Mouse (Mus musculus) T-helper 1 cell (primary cell): ENCODE measurements around the gene Mapk6.

Experiments
- in situ Hi-C: fragments of 300-600 bp; cut with MboI, MseI; formaldehyde crosslinking; loops from one replicate; pipeline ENCODE4 v1.15.1; 2025; ENCODE audit warnings: high pct_unique_total_duplicates

The Mapk6 gene

GRCm38 (mm10) chr9:75384337-75384962 lies 25.4 kb downstream of the Mapk6 start:
- in situ Hi-C loops: no loop called here

GRCm38 (mm10) chr9:75383785-75384184 lies 26.0 kb downstream of the Mapk6 start:
- in situ Hi-C loops: no loop called here

GRCm38 (mm10) chr9:75382825-75383224 lies 27.0 kb downstream of the Mapk6 start:
- in situ Hi-C loops: no loop called here

- in situ Hi-C loops: no loop called here
These were observed 31.0 kb downstream of the Mapk6 start for GRCm38 (mm10) chr9:75378774-75379173.

GRCm38 (mm10) chr9:75376428-75376827 lies 33.4 kb downstream of the Mapk6 start:
- in situ Hi-C loops: no loop called here

GRCm38 (mm10) chr9:75375606-75376005 lies 34.2 kb downstream of the Mapk6 start:
- in situ Hi-C loops: no loop called here

- in situ Hi-C loops: no loop called here
These were observed 41.0 kb downstream of the Mapk6 start for GRCm38 (mm10) chr9:75368779-75369178.

- in situ Hi-C loops: no loop called here
These were observed 43.6 kb downstream of the Mapk6 start for GRCm38 (mm10) chr9:75366191-75366590.

- in situ Hi-C loops: no loop called here
These were observed 44.6 kb downstream of the Mapk6 start for GRCm38 (mm10) chr9:75365195-75365594.

- in situ Hi-C loops: loop anchor here (5.0 kb wide), 1 partner anchor 74 kb away; no protein-coding TSS in a partner anchor
These were observed 46.1 kb downstream of the Mapk6 start for GRCm38 (mm10) chr9:75363702-75364101.

- in situ Hi-C loops: loop anchor here (5.0 kb wide), 1 partner anchor 74 kb away; no protein-coding TSS in a partner anchor
These were observed 46.8 kb downstream of the Mapk6 start for GRCm38 (mm10) chr9:75363001-75363400.

- in situ Hi-C loops: loop anchor here (5.0 kb wide), 1 partner anchor 75 kb away; no protein-coding TSS in a partner anchor
These were observed 47.6 kb downstream of the Mapk6 start for GRCm38 (mm10) chr9:75362201-75362600.

GRCm38 (mm10) chr9:75361699-75362098 lies 48.1 kb downstream of the Mapk6 start:
- in situ Hi-C loops: loop anchor here (5.0 kb wide), 1 partner anchor 76 kb away; no protein-coding TSS in a partner anchor

- in situ Hi-C loops: no loop called here
These were observed 52.6 kb downstream of the Mapk6 start for GRCm38 (mm10) chr9:75357087-75357654.

GRCm38 (mm10) chr9:75355783-75356182 lies 54.0 kb downstream of the Mapk6 start:
- in situ Hi-C loops: no loop called here

GRCm38 (mm10) chr9:75353094-75353493 lies 56.7 kb downstream of the Mapk6 start:
- in situ Hi-C loops: no loop called here

- in situ Hi-C loops: loop anchor here (25.0 kb wide), 1 partner anchor 1389 kb away; no protein-coding TSS in a partner anchor
These were observed 61.2 kb downstream of the Mapk6 start for GRCm38 (mm10) chr9:75348641-75349040.

- in situ Hi-C loops: loop anchor here (25.0 kb wide), 1 partner anchor 1389 kb away; no protein-coding TSS in a partner anchor
These were observed 61.7 kb downstream of the Mapk6 start for GRCm38 (mm10) chr9:75348066-75348465.

GRCm38 (mm10) chr9:75347458-75347857 lies 62.3 kb downstream of the Mapk6 start, which contains the start of gene Bcl2l10:
Gene Bcl2l10 (plus strand): TSS chr9:75347758.
- in situ Hi-C loops: loop anchor here (25.0 kb wide), 1 partner anchor 1390 kb away; no protein-coding TSS in a partner anchor

GRCm38 (mm10) chr9:75342433-75342832 lies 67.4 kb downstream of the Mapk6 start:
- in situ Hi-C loops: loop anchor here (25.0 kb wide), 1 partner anchor 1395 kb away; no protein-coding TSS in a partner anchor

- in situ Hi-C loops: loop anchor here (25.0 kb wide), 1 partner anchor 1399 kb away; no protein-coding TSS in a partner anchor
These were observed 71.8 kb downstream of the Mapk6 start for GRCm38 (mm10) chr9:75338016-75338415.

- in situ Hi-C loops: loop anchor here (25.0 kb wide), 1 partner anchor 1403 kb away; no protein-coding TSS in a partner anchor
These were observed 75.4 kb downstream of the Mapk6 start for GRCm38 (mm10) chr9:75334440-75334839.

- in situ Hi-C loops: loop anchor here (25.0 kb wide), 1 partner anchor 1406 kb away; no protein-coding TSS in a partner anchor
These were observed 79.0 kb downstream of the Mapk6 start for GRCm38 (mm10) chr9:75330821-75331220.
